Mouse (Mus musculus) lung, adult 2 months (tissue): ENCODE results near the gene Pgbd5.

Experiments
- CTCF ChIP-seq: fragments of 200-500 bp; IDR thresholded peaks from 2 replicates; pipeline ENCODE4 v1.5.1; 2011; ENCODE audit warnings: mild to moderate bottlenecking, low read length, control low read depth; ENCODE audit not compliant: insufficient read depth
- POLR2A ChIP-seq: fragments of 200-500 bp; IDR thresholded peaks from 2 replicates; pipeline ENCODE4 v1.6.1; 2011; ENCODE audit warnings: low read depth, mild to moderate bottlenecking, control low read depth, low read length, borderline replicate concordance; ENCODE audit errors: extremely low read depth

GRCm38 (mm10) chr8:124480321-124480720 is 40.9 kb upstream of the Pgbd5 start:
- no peak for TF ChIP-seq CTCF
- no peak for TF ChIP-seq POLR2A
